Mouse (Mus musculus) T-cell, adult 66 days (primary cell): ENCODE measurements around the gene Zfp784. TPM values are rescaled to one million over a fixed set of nuclear protein-coding genes. Genes with fewer than 3 reads are reported as not detected.

Experiments used
- total RNA-seq, 2 experiments: library from RNA; stranded (reverse); gene quantifications; 3 replicates in 1 of 2; 4 replicates in 1 of 2; pipeline ENCODE4 v1.2.4; 2023

The Zfp784 gene
- 1 to 10 TPM; 5.9 TPM for total RNA-seq

DNA sequence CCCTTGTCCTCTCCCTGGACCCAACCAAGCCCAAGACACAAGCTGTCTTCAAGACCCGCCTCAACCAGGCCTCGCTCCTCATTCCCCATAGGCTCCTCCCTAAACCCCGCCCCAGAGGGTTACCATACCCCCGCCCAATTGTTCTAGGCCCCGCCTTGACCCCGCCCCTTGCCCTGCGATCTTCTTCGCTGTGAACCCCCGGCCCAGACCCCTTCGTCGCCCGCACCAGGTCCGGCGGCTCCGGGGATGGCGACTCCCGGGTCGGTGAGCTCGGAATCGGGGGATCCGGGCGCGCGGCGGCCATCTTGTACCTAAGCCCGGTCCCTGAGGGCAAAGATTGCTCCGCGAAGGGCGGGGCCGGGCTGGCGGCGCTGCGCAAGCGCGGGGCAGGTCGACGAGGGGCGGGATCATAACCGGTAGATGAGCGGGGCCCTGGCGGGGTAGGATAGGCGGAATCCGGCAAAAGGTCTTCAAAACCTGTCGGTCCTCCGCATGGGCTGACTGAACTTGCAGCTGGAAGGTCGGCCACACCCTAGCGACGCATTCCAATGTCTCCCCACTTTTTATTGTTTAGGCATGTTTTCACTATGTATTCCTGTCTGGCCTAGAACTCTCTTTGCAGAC, at the start of gene Zfp784:
Zfp784 (minus strand) TSS at position 338 of the 624 bp plus-strand sequence.

DNA sequence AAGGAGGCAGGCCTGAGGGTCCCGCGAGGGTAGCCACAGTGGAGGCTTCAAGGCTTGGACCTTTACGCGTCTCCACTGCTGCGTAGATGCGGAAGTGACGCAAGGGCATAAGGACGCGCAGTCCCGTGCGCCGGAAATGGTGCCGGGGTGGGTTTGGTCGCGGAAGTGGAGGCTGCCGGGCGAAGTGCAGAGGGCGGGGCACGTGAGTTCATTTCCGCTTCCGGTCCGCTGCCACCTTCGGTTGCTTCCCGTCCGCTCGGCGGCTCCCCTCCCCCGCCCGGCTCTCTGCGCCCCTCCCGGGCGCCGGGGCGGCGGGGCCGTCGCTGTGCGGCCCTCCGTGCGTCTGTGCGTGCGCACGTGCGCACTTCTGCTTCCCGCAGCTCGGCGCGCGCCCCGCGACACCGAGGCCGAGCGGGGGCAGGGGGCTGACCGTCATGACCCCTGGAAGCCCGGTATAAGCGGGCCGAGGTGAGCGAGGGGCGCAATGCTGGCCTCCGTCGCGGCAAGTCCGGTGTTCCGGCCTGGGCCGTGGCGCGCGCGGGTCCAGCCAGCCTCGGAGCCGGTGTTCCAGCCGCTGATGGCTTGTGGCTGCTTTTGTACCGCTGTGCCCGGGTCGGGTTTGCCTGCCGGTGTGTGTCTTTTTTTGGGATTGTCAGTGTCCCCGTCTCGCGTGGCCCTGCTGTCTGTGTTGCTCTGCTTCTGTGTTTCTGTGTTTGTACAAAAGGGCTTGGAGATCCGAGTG, 41.9 kb upstream of the Zfp784 start, which contains the start of gene Epn1:
Epn1 (plus strand) TSS at position 226 of the 742 bp plus-strand sequence.

DNA sequence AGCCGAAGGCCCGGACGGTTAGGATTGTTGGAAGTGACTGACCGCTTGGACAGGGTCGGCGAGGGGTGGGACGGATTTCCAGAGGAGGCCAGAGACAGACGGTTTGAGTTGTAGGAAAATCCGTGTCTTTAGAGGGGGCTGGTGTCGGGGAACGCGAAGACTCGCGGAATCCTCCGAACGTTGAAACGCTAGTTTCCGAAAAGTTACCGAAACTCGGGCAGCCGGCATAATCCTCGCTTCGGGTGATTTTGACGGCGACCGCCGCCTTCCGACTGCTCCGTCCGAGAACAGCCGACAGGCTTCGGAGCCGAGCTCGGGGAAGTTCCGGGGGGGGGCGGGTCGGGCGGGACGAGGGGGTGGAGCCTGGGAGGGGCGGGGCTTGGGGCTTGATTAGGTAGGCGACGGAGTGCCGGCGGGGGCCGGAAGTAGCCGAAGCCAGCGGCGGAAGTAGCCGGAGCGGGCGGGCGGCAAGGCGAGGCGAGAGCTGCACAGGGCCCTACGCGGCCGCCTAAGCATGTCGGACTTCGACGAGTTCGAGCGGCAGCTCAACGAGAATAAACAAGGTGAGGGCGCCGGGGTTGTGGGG, 23.6 kb upstream of the Zfp784 start, which contains the start of gene U2af2:
U2af2 (plus strand) TSS at position 370 of the 586 bp plus-strand sequence.

DNA sequence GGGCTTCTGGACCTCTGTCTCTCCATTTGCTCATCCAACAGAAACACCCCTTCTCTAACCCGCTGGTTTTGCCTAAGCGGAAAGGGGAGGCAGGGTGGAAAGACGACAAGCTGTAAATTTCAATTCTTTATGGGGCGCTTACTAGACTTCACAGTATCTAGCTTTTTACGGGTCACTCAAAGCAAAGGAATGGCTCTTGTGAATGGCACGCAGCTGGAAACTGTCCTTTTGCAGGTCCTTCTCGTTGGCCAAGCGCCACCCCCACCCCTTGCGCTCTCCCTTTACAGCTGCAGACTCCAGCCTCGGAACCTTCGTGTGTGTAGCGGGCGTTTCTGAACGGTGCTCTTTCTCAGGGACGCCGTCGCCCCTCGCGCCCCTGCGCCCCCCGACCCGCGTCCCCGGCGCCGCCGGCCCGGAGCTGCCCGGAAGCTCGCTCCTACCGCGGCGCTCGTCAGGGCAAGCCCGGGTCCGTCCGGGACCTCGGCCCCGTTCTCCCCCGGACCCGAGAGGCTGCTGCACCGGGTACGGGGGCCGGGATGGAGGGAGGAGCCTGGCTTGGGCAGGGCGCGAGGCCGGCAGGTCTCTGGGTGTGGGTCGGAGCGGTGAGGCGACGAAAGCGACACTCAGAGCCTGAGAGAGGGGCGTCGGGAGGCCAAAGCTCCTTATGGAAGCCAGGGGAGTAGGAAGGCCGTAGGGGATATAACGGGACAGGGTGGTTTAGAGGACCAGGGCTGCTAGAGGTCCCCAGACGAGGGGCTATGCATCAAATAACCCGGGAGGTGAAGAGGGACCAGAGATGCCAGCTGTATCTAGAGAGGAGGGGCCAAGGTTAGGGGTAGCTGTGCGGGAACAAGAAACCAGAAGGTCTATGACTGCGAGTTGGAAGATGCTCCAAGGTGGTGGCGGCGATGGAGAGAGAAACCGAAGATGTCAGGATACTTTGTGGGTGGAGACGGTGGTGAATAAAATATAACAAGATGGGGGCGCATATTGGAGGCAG, 13.2 kb upstream of the Zfp784 start, which contains the start of gene Zfp580:
Zfp580 (plus strand) TSS at position 346 of the 1,000 bp plus-strand sequence.

DNA sequence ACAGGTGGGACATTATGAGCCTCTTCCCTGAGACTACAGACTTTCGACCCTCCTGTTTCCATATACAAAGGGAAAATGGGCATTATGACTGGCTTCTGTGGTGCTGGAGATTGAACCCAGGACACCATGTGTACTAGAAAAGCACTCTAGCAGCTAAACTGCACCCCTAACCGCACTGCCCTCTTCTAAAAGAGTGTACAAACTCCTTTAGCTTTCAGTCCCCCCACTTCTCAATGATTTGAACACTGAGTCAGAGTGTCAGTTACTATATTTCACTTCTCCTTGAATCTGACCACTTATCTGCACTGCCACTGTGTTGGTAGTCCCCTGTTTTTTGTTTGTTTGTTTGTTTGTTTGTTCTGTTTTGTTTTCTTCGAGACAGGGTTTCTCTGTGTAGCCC, 4.4 kb downstream of the Zfp784 start, which contains the start of gene 4632433K11Rik:
4632433K11Rik (plus strand) TSS at position 301 of the 400 bp plus-strand sequence.

DNA sequence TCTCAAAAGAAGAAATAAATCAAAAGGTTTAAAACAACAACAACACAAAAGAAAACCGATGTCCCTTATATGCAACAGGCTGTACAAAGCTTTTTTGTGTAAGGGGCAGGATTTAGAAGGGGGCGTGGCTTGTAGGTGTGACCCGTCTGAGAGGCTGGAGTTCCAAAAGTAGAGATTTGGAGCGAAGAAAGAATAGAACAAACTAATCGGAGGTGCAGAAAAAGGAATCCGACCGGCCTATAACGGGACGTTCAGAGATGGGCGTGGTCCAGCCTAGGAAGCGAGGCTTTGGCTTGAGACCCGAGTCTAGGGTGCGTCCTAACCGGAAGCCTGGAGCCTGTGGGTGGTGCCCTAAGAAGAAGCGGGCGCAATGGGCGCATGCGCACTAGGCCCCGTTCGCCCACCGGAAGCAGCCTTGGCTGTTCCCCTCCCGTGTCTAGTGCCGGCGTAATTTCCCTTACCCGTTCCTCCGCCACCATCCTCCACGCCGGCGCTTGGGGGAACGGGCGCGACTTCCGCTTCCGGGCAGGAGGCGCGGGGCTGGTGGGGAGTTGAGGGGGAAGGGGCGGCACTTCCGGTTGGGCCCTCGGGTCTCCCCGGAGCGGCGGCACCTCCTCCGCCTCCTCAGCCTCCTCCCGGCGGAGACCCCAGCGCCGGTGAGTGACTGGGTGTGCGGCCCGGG, 18.1 kb downstream of the Zfp784 start, which contains the start of the genes Zfp865 and Ccdc106:
Zfp865 (plus strand) TSS at position 377 of the 682 bp plus-strand sequence.
Ccdc106 (plus strand) TSS at position 554 of the 682 bp plus-strand sequence.

DNA sequence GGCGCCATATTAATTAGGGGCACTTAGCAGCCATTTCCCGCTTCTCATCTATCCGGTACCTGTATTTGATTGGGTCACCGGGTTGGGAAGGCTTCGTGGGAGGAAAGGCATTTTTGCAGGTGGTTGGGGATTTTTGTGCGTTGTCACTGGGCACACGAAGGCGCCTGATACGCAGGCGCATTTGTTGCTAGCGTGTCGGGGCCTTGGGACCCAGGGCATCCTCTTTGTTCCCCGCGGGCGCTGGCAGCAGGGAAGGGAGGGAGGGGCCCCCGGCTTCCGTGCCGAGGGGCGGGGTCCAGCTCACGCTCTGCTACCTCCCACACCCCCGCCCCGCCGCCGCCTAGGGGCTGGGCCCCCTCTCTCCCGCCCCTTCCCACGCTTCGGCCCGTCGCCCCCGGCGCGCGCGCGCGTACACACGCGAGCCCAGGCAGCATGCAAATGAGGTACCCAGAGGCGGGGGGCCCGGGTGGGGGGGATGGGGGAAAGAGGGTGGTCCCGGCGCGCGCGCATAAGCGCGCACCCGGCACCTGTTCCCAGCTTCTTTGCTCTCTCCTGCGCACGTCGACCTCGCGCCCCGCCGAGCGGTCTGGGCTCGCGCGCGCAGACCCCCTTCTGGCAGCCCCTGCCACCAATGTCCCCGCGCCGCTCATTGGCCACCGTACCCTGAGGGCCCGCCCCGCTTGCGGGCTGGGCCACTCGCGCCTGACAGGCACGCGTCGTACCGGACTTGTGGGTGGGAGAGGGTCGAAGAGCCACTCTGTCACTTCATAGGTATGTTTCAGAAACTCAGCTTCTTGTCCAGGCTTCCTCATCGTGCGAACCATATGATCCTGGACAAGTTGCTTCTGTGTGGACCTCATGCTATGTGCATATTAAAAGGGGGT, 22.9 kb downstream of the Zfp784 start, which contains the start of gene Gm44973:
Gm44973 (plus strand) TSS at position 379 of the 884 bp plus-strand sequence.

DNA sequence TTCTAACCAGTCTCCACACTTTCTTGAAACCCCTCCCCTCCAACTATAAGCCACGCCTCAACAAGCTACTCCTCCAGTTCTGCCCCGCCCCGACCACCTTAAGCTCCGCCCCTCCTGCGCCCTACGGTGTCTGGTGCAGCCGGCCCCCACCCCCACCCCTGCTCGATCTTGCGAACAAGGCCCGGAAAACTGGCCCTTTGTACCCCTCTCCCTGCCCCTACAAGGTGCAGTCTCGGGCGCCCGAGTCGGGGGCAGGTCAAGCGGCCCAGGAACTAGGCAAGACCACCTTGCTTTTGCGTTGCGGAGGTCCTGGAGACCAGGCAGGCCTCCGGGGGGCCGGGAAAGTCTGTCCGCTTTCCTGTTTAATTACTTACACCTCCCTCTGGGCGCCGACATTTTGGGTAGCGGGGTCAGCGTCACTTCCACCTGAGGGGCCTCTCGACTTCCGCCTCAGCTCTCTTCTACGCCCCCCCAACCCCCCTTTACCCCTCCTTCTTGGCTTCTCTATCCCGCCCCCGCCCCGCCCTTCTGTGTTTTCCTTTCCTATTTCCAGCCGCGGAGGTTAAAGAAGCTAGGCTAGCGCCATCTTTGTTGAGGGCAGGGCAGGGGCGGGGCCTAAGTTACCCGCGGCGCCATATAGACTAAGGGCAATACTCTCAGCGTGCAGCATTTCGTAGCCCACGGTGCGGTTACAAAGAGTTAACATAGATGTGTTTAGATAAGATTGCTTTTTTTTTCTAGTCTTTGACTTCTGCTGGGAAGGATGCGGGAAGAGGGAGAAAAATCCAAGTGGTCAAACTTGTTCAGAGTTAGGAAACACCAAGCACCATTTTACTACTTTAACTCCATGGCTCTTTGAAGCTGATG, 23.8 kb downstream of the Zfp784 start, which contains the start of the genes Zfp524 and Fiz1:
Zfp524 (plus strand) TSS at position 165 of the 867 bp plus-strand sequence.
Fiz1 (minus strand) TSS at position 447 of the 867 bp plus-strand sequence.

DNA sequence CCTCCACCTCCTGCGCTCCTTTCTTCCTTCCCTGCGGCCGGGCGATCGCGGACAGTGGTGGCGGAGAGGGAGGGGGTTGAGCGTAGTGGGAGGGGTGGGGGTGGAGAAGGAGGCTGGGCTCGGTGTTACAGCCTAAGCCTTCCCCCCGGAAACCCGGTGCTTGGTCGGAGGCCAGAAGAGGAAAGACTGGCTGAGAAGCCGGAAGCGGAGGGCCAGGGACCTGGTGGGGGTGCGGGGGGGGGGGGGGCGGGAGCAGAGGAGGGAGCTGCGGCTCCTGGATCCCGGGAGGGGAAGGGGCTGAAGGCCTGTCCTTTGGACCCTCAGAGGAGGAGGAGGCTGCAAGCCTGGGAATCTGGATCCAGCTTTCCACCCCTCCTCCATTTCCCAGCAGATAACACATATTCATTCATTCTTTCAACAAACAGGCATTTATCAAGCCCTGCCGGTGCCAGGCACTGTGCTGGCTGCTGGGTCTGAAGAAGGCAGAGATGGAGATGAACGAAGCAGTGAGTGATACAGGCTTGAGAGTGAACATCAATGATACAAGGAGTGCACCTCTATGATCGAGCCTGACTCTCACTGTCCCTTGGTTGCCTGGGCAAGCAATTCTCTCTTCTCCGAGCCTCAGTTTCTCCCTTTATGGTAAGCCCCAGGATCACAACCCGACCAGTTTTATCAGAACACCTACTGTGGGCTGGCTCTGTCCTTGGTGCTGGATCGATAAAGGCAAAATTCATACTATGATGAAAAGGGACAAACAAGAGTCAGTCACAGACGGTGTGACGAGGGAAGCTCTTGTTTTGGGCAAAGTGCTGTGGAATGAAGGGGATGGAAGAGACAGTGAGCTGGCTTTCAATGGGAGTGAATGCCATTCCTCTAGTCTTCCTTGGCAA, 42.0 kb downstream of the Zfp784 start, which contains the start of gene Zfp579:
Zfp579 (minus strand) TSS at position 156 of the 893 bp plus-strand sequence.

Other genes with a start within 250 kb of the Zfp784 start
- 1 to 10 TPM; 1.4 to 2.7 TPM for gene Tmem238, start 248.8 kb downstream of the Zfp784 start, total RNA-seq
- gene Rpl28, start 245.6 kb downstream of the Zfp784 start, total RNA-seq, result 1,000 to 10,000 TPM; 2,356 to 2,505 TPM
- gene Ube2s, start 225.9 kb downstream of the Zfp784 start, total RNA-seq, result 100 to 1,000 TPM; 160 to 166 TPM
- gene Shisa7, start 193.8 kb downstream of the Zfp784 start, total RNA-seq, result under 1 TPM; 0.23 to 0.36 TPM
- 1 to 10 TPM; 4.1 to 4.2 TPM for gene Isoc2b, start 168.2 kb downstream of the Zfp784 start, total RNA-seq
- gene Isoc2a, start 161.3 kb downstream of the Zfp784 start, total RNA-seq, result 10 to 100 TPM; 10.4 to 13.5 TPM
- gene Gm36210, start 131.9 kb downstream of the Zfp784 start, total RNA-seq, result not detected
- 10 to 100 TPM; 30.9 to 32.3 TPM for gene Zfp628, start 123.2 kb downstream of the Zfp784 start, total RNA-seq
- gene Nat14, start 116.4 kb downstream of the Zfp784 start, total RNA-seq, result 10 to 100 TPM; 10.5 to 10.7 TPM
- 1 to 10 TPM in 1 of 2 experiments, under 1 TPM in 1; 0.73 to 1.3 TPM for gene Ssc5d, start 112.7 kb downstream of the Zfp784 start, total RNA-seq
- gene Sbk2, start 74.0 kb downstream of the Zfp784 start, total RNA-seq, result 1 to 10 TPM in 1 of 2 experiments, not detected in 1; 1.4 TPM
- not detected for gene Sbk3, start 67.3 kb downstream of the Zfp784 start, total RNA-seq
- gene Zfp579, start 42.3 kb downstream of the Zfp784 start, total RNA-seq, result 10 to 100 TPM; 33.7 to 35.1 TPM
- 10 to 100 TPM; 16.2 to 17.2 TPM for gene Zfp524, start 24.0 kb downstream of the Zfp784 start, total RNA-seq
- gene Fiz1, start 23.7 kb downstream of the Zfp784 start, total RNA-seq, result 10 to 100 TPM; 49.3 to 54.1 TPM
- not detected for gene Gm44973, start 22.9 kb downstream of the Zfp784 start, total RNA-seq
- gene Zfp865, start 18.1 kb downstream of the Zfp784 start, total RNA-seq, result 10 to 100 TPM; 56.0 to 56.5 TPM
- 1 to 10 TPM in 1 of 2 experiments, not detected in 1; 1.2 TPM for gene Ccdc106, start 17.9 kb downstream of the Zfp784 start, total RNA-seq
- gene 4632433K11Rik, start 4.3 kb downstream of the Zfp784 start, total RNA-seq, result under 1 TPM in 1 of 2 experiments, not detected in 1; 0.55 TPM
- gene Zfp580, start 13.1 kb upstream of the Zfp784 start, total RNA-seq, result 1 to 10 TPM; 5.6 to 7.3 TPM
- gene U2af2, start 23.7 kb upstream of the Zfp784 start, total RNA-seq, result 100 to 1,000 TPM; 454 to 464 TPM
- gene Epn1, start 41.8 kb upstream of the Zfp784 start, total RNA-seq, result 100 to 1,000 TPM; 107 to 112 TPM
- not detected for gene Rfpl4, start 78.5 kb upstream of the Zfp784 start, total RNA-seq
- not detected for gene Rasl2-9, start 87.5 kb upstream of the Zfp784 start, total RNA-seq
- gene Vmn1r55, start 111.2 kb upstream of the Zfp784 start, total RNA-seq, result not detected
- not detected for gene Vmn1r56, start 158.3 kb upstream of the Zfp784 start, total RNA-seq
- gene Vmn1r57, start 180.0 kb upstream of the Zfp784 start, total RNA-seq, result not detected